9 mouse cellular contexts compared by ENCODE assay signal in genomic region chr8:39695331-39695730, GRCm38 (mm10).
DNase-seq lines count a peak whose midpoint lies in the region; ATAC-seq and TF ChIP-seq lines count a peak whose summit lies in the region.
"Had no signal": no experiment of that assay in that cellular context is flagged by ENCODE, and none has a peak within 500 bp of the region (broad histone marks: within the 10 kb centered on the region; RNA-seq: fewer than 3 reads in every experiment).

No protein-coding gene starts in this region.

- H3K9ac ChIP-seq in forebrain, postnatal 0 days: no peak overlapping the region
- no peak overlapping the region for H3K9ac ChIP-seq in forebrain, embryonic 12.5 days

- peak; percentile 19 for DNase-seq in forebrain, postnatal 0 days
- peak; percentile 26 to 43 for DNase-seq in kidney, postnatal 4 days
- DNase-seq in kidney, adult 11 months: no peak
- DNase-seq in R1 (ENCODE audit: low read depth, low spot score): peak; percentile 51
- peak; percentile 12 for DNase-seq in lung, postnatal 10 days
- DNase-seq in gastrocnemius, postnatal 36 days: no peak

- H3K36me3 ChIP-seq in forebrain, postnatal 0 days (ENCODE audit: insufficient read depth): no peaks in the 10 kb centered on the region
- H3K36me3 ChIP-seq in forebrain, embryonic 12.5 days (replicated peaks): no peaks in the 10 kb centered on the region

- intact Hi-C loops in gastrocnemius, postnatal 36 days (cut with DNase I): no loop called here

- WGBS in forebrain, postnatal 0 days: 77% methylated on average over 3 of the region's 3 CpGs
- 82% methylated on average over 3 of the region's 3 CpGs for WGBS in forebrain, embryonic 12.5 days

- no peak overlapping the region for H3K27ac ChIP-seq in forebrain, postnatal 0 days (ENCODE audit: low read depth, low read length)
- no peak overlapping the region for H3K27ac ChIP-seq in forebrain, embryonic 12.5 days

- no peak overlapping the region for H3K4me3 ChIP-seq in forebrain, postnatal 0 days (ENCODE audit: low read depth, low read length)
- H3K4me3 ChIP-seq in forebrain, embryonic 12.5 days (replicated peaks): no peak overlapping the region

- H3K27me3 ChIP-seq in forebrain, postnatal 0 days (ENCODE audit: insufficient read depth, low read length): no peaks in the 10 kb centered on the region
- H3K27me3 ChIP-seq in forebrain, embryonic 12.5 days: no peaks in the 10 kb centered on the region

- H3K4me2 ChIP-seq in forebrain, postnatal 0 days (ENCODE audit: low read depth): no peak overlapping the region
- no peak overlapping the region for H3K4me2 ChIP-seq in forebrain, embryonic 12.5 days

- TF ChIP-seq CTCF in forebrain, postnatal 0 days (IDR thresholded peaks at IDR 0.05; ENCODE audit: low read depth): peak; percentile 17; the same call in 1 of the 2 replicates

- 0 out of 2 replicates have a peak, but pooled peaks cover 4% of the 10 kb centered on the region for H3K9me3 ChIP-seq in forebrain, postnatal 0 days (ENCODE audit: low read length)
- 0 out of 2 replicates have a peak, but pooled peaks cover 3% of the 10 kb centered on the region for H3K9me3 ChIP-seq in forebrain, embryonic 12.5 days

- no peaks in the 10 kb centered on the region for H3K4me1 ChIP-seq in forebrain, postnatal 0 days (ENCODE audit: insufficient read depth)
- no peaks in the 10 kb centered on the region for H3K4me1 ChIP-seq in forebrain, embryonic 12.5 days

- no peak for ATAC-seq in forebrain, postnatal 0 days
- ATAC-seq in forebrain, embryonic 12.5 days (ENCODE audit: low FRiP score): no peak
- no peak for ATAC-seq in megakaryocyte-erythroid progenitor cell, adult 5-6 weeks (replicated peaks; ENCODE audit: low FRiP score, low TSS enrichment, poor library complexity, severe bottlenecking)
- ATAC-seq: hindbrain, embryonic 16.5 days had no signal

Comparison
In these comparisons a context has a peak if more than half of its experiments do, and no peak if none do; other contexts are left out.
1. DNase-seq: peak in forebrain, postnatal 0 days (single experiment), kidney, postnatal 4 days (2 of 2), R1 (single experiment) and lung, postnatal 10 days (single experiment); none in kidney, adult 11 months (single experiment) and gastrocnemius, postnatal 36 days (0 of 2).